Mouse (Mus musculus): ENCODE results near the gene Fam196b. TPM values are rescaled to one million over a fixed set of nuclear protein-coding genes. Genes with fewer than 3 reads are reported as not detected.

The Fam196b gene
- polyA plus RNA-seq (2014; fragmentation: Nextera tagmentation; extraction: Ambion mirVana), result 0.21 and 0.51 TPM in 2 replicates

DNA sequence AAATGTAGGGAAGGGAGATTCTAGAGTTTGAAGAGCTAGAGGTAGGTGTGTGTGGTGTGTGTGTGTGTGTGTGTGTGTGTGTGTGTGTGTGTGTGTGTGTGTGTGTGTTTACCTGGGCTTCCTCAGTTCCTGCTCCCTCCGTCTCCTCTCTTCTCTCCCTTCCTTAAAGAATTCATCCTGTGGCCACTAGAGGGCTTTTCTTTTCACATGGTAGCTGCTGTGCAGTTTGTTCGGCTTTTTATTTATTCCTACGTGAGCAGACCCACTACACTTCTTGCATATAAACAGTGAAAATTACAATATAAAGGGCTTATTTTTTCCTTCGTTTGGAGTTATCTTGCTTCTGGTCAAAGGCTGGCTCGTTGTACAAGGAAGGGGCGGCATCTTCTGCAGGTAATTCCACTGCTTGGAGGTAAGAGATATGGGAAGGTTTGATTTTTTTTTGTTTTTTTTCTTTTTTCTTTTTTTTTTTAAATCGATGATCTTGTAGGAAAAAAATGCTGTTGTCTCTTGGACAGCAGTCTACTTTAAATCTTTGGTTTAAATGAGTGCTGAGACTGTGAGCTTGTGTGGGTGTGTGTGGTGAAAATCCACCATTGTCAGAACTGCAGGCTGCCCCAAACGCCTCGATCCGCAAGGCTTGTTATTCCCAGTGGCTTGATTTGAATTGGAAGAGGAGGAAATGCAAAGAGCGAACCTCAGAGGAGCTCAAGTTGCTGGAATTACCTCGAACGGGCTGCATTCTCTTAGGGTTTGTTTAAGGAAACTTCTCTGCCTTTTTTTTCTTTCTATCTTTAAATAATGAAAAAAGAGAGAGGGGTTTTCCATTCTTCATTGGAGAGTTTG, at the start of gene Fam196b:
Gene Fam196b (plus strand): TSS at position 289 of the 846 bp plus-strand sequence.
- peak within 1 kb of the TSS; percentile 40 for H3K4me2 ChIP-seq (ENCODE audit: low read depth, severe bottlenecking)
- H3K4me1 ChIP-seq (ENCODE audit: control insufficient read depth, insufficient read depth, low read length), result peaks cover 5% of the 10 kb centered on the region; the same call in 1 of the 2 replicates
- no peak for ATAC-seq (ENCODE audit: insufficient number of reproducible peaks, low FRiP score, low TSS enrichment, low read depth)
- no peaks in the 10 kb centered on the region for H3K9me3 ChIP-seq (ENCODE audit: control insufficient read depth, low read length)
- no peak within 1 kb of the TSS for H3K9ac ChIP-seq (ENCODE audit: low read length)
- no peaks in the 10 kb centered on the region for H3K36me3 ChIP-seq (ENCODE audit: control insufficient read depth, insufficient read depth, low read length)
- WGBS, result 4% methylated on average over 13 of the region's 13 CpGs
- 0 out of 2 replicates have a peak within 1 kb of the TSS, but pooled peaks have one; percentile 8 for H3K4me3 ChIP-seq (ENCODE audit: low read depth, low read length)
- DNase-seq (ENCODE audit: low spot score), result peak; percentile 37
- H3K27me3 ChIP-seq (ENCODE audit: control insufficient read depth, insufficient read depth, low read length), result no peaks in the 10 kb centered on the region
- no peak within 1 kb of the TSS for H3K27ac ChIP-seq (replicated peaks; ENCODE audit: low read depth, low read length)

DNA sequence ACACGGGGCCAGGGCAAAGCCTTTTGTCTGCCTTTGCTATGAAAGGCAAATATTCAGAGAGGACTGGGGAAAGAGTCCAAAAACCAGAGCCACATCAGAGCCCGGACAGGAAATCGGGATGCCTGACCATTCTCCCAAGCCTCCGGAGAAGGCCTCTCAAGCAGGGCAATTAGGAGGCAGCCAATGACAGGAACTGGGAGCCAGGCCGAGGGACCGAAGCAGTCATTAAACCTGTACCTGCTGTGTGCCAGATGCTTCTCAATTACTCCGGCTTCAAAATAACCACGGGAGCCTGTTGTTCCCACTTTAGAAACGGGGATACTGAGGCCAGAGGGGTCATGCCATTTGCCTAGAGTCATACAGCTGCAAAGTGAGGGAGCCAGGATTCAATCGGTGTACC, 42.6 kb upstream of the Fam196b start:
- Histone ChIP-seq H3K4me3 (ENCODE audit: low read depth, low read length) (no peak overlapping the region), H3K36me3 (ENCODE audit: control insufficient read depth, insufficient read depth, low read length) (no peaks in the 10 kb centered on the region), H3K4me1 (ENCODE audit: control insufficient read depth, insufficient read depth, low read length) (peaks cover 2% of the 10 kb centered on the region; the same call in 1 of the 2 replicates), H3K27ac (replicated peaks; ENCODE audit: low read depth, low read length) (peak overlapping the region; percentile 57; the same call in 1 of the 2 replicates), H3K9ac (ENCODE audit: low read length) (no peak overlapping the region), H3K4me2 (ENCODE audit: low read depth, severe bottlenecking) (no peak overlapping the region; the same call in 1 of the 2 replicates), H3K9me3 (ENCODE audit: control insufficient read depth, low read length) (no peaks in the 10 kb centered on the region), H3K27me3 (ENCODE audit: control insufficient read depth, insufficient read depth, low read length) (no peaks in the 10 kb centered on the region)
- DNase-seq (ENCODE audit: low spot score) (peak; percentile 67), ATAC-seq (ENCODE audit: insufficient number of reproducible peaks, low FRiP score, low TSS enrichment, low read depth) (no peak)
- 20% methylated on average over 10 of the region's 10 CpGs for WGBS

DNA sequence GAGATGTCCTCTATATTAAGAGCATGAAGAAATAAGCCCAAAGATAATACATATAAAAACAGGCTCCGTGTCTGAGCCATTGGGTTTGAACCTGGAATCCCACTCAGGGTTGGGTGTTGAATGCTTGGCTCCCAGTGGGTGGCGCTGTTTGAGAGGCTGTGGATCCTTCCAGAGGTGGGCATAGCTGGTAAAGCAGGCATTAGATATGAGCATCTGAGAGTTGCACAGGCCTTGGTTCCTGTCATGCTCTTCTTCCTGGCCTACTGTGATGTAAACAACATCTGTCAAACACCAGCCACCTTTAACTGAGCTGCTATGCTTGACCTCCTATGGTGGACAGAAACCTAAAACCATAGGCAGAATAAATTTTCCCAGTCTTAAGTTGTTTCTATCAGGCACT, 38.7 kb upstream of the Fam196b start:
- no peak for ATAC-seq (ENCODE audit: insufficient number of reproducible peaks, low FRiP score, low TSS enrichment, low read depth)
- 53% methylated on average over 2 of the region's 2 CpGs for WGBS
- no peak overlapping the region for H3K4me3 ChIP-seq (ENCODE audit: low read depth, low read length)

DNA sequence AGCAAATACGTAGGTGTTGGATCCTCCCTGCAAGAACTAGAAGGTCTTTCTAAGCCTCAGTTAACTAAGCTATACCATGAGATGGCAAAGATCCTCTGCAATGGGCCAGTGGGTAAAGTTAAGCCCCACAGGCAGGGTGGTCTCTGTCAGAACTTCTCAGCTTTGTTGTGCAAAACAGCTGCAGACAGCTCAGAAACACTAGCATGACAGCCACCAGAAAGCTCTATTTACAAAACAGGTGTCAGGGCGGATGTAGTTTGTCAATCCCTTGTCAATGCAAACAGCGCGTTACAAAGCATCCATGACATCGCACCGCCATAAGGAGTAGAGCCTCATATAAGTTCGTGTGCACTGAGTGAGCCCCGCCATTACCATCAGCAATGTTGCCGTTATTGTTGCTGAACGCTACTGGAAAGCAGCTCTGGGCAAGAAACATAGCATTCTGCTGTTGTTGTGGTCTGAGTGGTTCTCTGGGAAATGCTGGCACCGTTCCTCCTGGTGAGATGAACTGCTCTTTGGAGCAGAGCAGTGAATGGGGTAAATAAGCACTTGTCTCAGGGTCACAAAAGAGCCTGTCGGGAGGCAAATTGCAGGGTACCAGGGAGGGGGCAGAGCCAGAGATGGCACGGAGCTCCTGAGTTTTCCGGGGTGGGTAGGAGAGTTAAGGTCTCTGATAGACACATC, 38.1 kb upstream of the Fam196b start:
- Histone ChIP-seq H3K27ac (replicated peaks; ENCODE audit: low read depth, low read length) (no peak overlapping the region), H3K9ac (ENCODE audit: low read length) (no peak overlapping the region), H3K4me1 (ENCODE audit: control insufficient read depth, insufficient read depth, low read length) (peaks cover 2% of the 10 kb centered on the region; the same call in 1 of the 2 replicates), H3K4me3 (ENCODE audit: low read depth, low read length) (no peak overlapping the region), H3K27me3 (ENCODE audit: control insufficient read depth, insufficient read depth, low read length) (no peaks in the 10 kb centered on the region), H3K36me3 (ENCODE audit: control insufficient read depth, insufficient read depth, low read length) (no peaks in the 10 kb centered on the region), H3K9me3 (ENCODE audit: control insufficient read depth, low read length) (no peaks in the 10 kb centered on the region), H3K4me2 (ENCODE audit: low read depth, severe bottlenecking) (no peak overlapping the region)
- no peak for DNase-seq (ENCODE audit: low spot score)
- ATAC-seq (ENCODE audit: insufficient number of reproducible peaks, low FRiP score, low TSS enrichment, low read depth), result no peak
- WGBS, result 62% methylated on average over 14 of the region's 14 CpGs

More for the DNA sequence above, 38.7 kb upstream of the Fam196b start:
- no peaks in the 10 kb centered on the region for H3K9me3 ChIP-seq (ENCODE audit: control insufficient read depth, low read length)
- H3K4me2 ChIP-seq (ENCODE audit: low read depth, severe bottlenecking), result no peak overlapping the region
- no peak overlapping the region for H3K9ac ChIP-seq (ENCODE audit: low read length)
- H3K27ac ChIP-seq (replicated peaks; ENCODE audit: low read depth, low read length), result no peak overlapping the region
- DNase-seq (ENCODE audit: low spot score), result peak; percentile 36
- peaks cover 2% of the 10 kb centered on the region; the same call in 1 of the 2 replicates for H3K4me1 ChIP-seq (ENCODE audit: control insufficient read depth, insufficient read depth, low read length)
- H3K27me3 ChIP-seq (ENCODE audit: control insufficient read depth, insufficient read depth, low read length), result no peaks in the 10 kb centered on the region
- H3K36me3 ChIP-seq (ENCODE audit: control insufficient read depth, insufficient read depth, low read length), result no peaks in the 10 kb centered on the region

DNA sequence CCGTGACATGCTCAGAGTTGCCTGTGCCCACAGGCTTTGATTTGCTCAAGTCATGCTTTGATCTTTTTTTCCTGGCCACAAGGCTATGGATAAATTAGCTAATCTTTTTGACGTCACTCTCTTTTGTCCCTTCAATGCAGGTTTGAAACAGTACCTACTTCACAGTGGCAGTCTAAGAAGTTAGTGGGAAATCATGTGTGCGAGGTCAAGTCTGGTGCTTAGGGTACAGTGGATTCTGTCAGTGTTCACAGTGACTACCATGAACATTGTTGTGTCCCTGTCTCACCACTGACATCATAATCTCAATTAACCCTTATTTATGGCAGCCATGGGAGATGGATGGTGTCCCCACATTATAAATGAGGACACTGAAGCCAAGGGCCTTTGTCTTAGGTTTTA, 37.6 kb upstream of the Fam196b start:
- Histone ChIP-seq H3K27ac (replicated peaks; ENCODE audit: low read depth, low read length) (no peak overlapping the region), H3K36me3 (ENCODE audit: control insufficient read depth, insufficient read depth, low read length) (no peaks in the 10 kb centered on the region)

DNA sequence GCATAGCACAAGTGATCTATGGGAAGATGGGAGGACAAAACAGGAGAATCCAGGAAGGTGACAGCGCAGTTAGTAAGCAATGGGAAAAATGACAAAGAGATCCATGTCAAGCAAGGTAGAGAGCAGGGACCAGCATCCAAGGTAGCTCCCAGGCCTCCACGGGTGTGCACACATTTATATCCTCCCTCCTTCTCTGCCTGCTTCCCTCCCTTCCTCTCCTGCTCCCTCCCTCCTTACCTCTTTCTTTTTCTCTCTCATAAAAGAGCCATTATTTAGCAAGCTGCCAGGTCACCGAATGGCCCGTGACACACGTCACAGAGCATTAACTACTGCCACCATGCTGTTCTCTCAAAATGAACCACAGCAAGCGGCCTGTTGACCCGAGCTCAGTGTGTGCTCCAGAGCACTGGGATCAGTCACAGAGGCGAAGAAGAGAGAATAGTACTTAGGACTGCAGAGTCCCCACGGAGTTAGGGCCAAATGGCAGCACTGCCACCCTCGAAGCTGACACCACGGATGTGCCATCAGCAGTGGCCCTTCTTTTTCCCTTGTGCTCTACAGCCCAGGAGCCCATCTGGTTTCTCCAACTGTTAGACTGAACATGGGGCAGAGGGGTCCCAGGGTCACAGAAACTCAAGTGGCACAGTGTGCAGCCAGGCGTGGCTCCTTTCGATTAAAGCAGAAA, 30.4 kb upstream of the Fam196b start:
- Histone ChIP-seq H3K9ac (ENCODE audit: low read length) (no peak overlapping the region), H3K9me3 (ENCODE audit: control insufficient read depth, low read length) (no peaks in the 10 kb centered on the region), H3K4me3 (ENCODE audit: low read depth, low read length) (no peak overlapping the region), H3K27me3 (ENCODE audit: control insufficient read depth, insufficient read depth, low read length) (no peaks in the 10 kb centered on the region), H3K36me3 (ENCODE audit: control insufficient read depth, insufficient read depth, low read length) (no peaks in the 10 kb centered on the region), H3K4me1 (ENCODE audit: control insufficient read depth, insufficient read depth, low read length) (0 out of 2 replicates have a peak, but pooled peaks cover 2% of the 10 kb centered on the region), H3K27ac (replicated peaks; ENCODE audit: low read depth, low read length) (no peak overlapping the region), H3K4me2 (ENCODE audit: low read depth, severe bottlenecking) (no peak overlapping the region)
- 33% methylated on average over 13 of the region's 13 CpGs for WGBS
- DNase-seq (ENCODE audit: low spot score) (peak; percentile 30), ATAC-seq (ENCODE audit: insufficient number of reproducible peaks, low FRiP score, low TSS enrichment, low read depth) (peak; percentile 21; the same call in 1 of the 2 replicates)

More for the DNA sequence above, 37.6 kb upstream of the Fam196b start:
- no peaks in the 10 kb centered on the region for H3K4me1 ChIP-seq (ENCODE audit: control insufficient read depth, insufficient read depth, low read length)
- no peaks in the 10 kb centered on the region for H3K27me3 ChIP-seq (ENCODE audit: control insufficient read depth, insufficient read depth, low read length)
- no peaks in the 10 kb centered on the region for H3K9me3 ChIP-seq (ENCODE audit: control insufficient read depth, low read length)
- no peak overlapping the region for H3K4me2 ChIP-seq (ENCODE audit: low read depth, severe bottlenecking)
- WGBS, result 59% methylated on average over 3 of the region's 3 CpGs
- DNase-seq (ENCODE audit: low spot score) (no peak), ATAC-seq (ENCODE audit: insufficient number of reproducible peaks, low FRiP score, low TSS enrichment, low read depth) (no peak)
- no peak overlapping the region for H3K9ac ChIP-seq (ENCODE audit: low read length)
- no peak overlapping the region for H3K4me3 ChIP-seq (ENCODE audit: low read depth, low read length)

DNA sequence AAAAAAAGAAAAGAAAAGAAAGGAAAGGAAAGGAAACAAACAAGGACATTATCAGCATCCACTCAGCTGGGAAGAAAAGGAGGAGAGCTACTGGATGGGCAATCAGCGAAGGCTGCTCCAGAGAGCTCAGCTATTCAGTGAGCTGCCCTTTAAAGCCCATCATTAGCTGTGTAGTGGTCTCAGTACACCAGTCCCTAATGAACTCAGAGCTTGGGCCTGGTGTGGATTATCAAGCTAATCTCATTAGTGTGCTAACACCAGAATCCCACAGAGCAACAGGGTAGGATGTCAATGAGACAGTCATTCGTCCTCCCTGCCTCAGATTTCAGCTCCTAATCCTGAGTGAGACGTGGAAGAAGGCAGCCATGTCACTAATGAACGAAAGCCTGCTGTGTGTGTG, 24.4 kb upstream of the Fam196b start:
- H3K9me3 ChIP-seq (ENCODE audit: control insufficient read depth, low read length), result no peaks in the 10 kb centered on the region
- H3K4me3 ChIP-seq (ENCODE audit: low read depth, low read length), result no peak overlapping the region
- H3K27ac ChIP-seq (replicated peaks; ENCODE audit: low read depth, low read length), result no peak overlapping the region
- no peaks in the 10 kb centered on the region for H3K27me3 ChIP-seq (ENCODE audit: control insufficient read depth, insufficient read depth, low read length)
- no peaks in the 10 kb centered on the region for H3K36me3 ChIP-seq (ENCODE audit: control insufficient read depth, insufficient read depth, low read length)
- H3K4me2 ChIP-seq (ENCODE audit: low read depth, severe bottlenecking), result no peak overlapping the region
- no peaks in the 10 kb centered on the region for H3K4me1 ChIP-seq (ENCODE audit: control insufficient read depth, insufficient read depth, low read length)
- DNase-seq (ENCODE audit: low spot score) (no peak), ATAC-seq (ENCODE audit: insufficient number of reproducible peaks, low FRiP score, low TSS enrichment, low read depth) (no peak)
- 32% methylated on average over 4 of the region's 4 CpGs for WGBS
- no peak overlapping the region for H3K9ac ChIP-seq (ENCODE audit: low read length)

DNA sequence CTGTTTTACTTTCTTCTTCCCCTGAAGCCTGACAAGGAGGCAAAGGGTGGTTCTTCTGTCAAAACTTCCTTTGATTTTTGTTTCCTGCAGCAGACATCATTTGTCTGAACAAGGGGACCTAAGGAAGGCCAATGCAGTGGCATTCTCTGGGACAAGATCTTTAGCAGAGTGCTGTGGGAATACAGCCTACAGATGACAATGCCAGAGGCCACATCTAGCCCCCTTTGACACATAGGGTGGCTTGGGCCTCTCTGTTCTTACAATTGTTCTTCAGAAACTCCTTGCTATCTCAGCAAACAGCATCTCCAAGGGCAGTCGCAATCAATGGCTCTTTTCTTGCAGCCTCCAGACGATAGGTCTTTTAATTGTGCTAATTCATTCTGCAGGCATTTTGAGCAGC, 23.9 kb upstream of the Fam196b start:
- Histone ChIP-seq H3K4me3 (ENCODE audit: low read depth, low read length) (no peak overlapping the region), H3K27ac (replicated peaks; ENCODE audit: low read depth, low read length) (no peak overlapping the region), H3K27me3 (ENCODE audit: control insufficient read depth, insufficient read depth, low read length) (no peaks in the 10 kb centered on the region), H3K9ac (ENCODE audit: low read length) (no peak overlapping the region), H3K36me3 (ENCODE audit: control insufficient read depth, insufficient read depth, low read length) (no peaks in the 10 kb centered on the region), H3K9me3 (ENCODE audit: control insufficient read depth, low read length) (no peaks in the 10 kb centered on the region), H3K4me2 (ENCODE audit: low read depth, severe bottlenecking) (no peak overlapping the region), H3K4me1 (ENCODE audit: control insufficient read depth, insufficient read depth, low read length) (no peaks in the 10 kb centered on the region)
- DNase-seq (ENCODE audit: low spot score), result no peak
- WGBS, result 52% methylated on average over 2 of the region's 2 CpGs
- ATAC-seq (ENCODE audit: insufficient number of reproducible peaks, low FRiP score, low TSS enrichment, low read depth), result no peak
